Mouse (Mus musculus): ENCODE results near the gene Adcy6. TPM values are rescaled to one million over a fixed set of nuclear protein-coding genes. Genes with fewer than 3 reads are reported as not detected.

Gene Adcy6
- polyA plus RNA-seq, 1 experiment from 2014 or later: 21.8 TPM

DNA sequence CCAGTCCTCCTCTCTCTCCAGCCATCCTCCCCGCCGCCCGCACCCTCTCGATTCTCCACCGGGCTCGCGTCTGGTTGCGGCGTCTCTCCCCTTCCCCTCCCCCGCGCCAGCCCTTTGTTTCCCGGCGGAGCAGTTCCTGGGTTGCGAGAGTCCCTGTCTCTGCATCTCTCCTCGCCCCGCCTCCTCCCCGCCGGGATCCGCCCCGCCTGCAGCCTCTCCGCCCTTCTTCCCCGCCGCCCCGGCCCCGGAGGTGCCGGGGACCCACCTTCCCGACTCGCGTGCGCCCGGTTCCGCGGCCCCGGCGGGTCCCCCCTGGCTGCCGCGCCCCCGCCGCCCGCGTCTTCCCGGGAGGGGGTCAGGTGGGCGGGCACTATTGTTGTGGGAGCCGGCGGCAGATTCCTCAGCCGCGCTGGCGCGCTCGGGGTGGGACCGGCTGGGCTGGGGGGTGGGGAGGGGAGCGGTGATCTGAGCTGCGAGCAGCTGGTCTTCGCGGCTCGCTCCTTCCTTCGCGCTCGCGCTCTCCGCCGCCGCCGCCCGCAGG is 24.7 kb upstream of the Adcy6 start:
- Histone ChIP-seq H3K4me2 (peak overlapping the region; percentile 99), H3K27me3 (ENCODE audit: insufficient read depth, low read length) (peaks cover 34% of the 10 kb centered on the region), H3K4me1 (ENCODE audit: insufficient read depth) (peaks cover 13% of the 10 kb centered on the region), H3K9ac (peak overlapping the region; percentile 74), H3K27ac (ENCODE audit: low read depth) (peak overlapping the region; percentile 65; the same call in 1 of the 2 replicates), H3K9me3 (ENCODE audit: low read depth, low read length) (no peaks in the 10 kb centered on the region), H3K4me3 (ENCODE audit: low read depth, low read length) (peak overlapping the region; percentile 74), H3K36me3 (ENCODE audit: insufficient read depth) (0 out of 2 replicates have a peak, but pooled peaks cover 3% of the 10 kb centered on the region)
- DNase-seq (peak; percentile 82), ATAC-seq (ENCODE audit: insufficient read depth) (peak; percentile 66)
- 2% methylated on average over 59 of the region's 65 CpGs for WGBS
- TF ChIP-seq CTCF (IDR thresholded peaks at IDR 0.05; ENCODE audit: low read depth): no peak

DNA sequence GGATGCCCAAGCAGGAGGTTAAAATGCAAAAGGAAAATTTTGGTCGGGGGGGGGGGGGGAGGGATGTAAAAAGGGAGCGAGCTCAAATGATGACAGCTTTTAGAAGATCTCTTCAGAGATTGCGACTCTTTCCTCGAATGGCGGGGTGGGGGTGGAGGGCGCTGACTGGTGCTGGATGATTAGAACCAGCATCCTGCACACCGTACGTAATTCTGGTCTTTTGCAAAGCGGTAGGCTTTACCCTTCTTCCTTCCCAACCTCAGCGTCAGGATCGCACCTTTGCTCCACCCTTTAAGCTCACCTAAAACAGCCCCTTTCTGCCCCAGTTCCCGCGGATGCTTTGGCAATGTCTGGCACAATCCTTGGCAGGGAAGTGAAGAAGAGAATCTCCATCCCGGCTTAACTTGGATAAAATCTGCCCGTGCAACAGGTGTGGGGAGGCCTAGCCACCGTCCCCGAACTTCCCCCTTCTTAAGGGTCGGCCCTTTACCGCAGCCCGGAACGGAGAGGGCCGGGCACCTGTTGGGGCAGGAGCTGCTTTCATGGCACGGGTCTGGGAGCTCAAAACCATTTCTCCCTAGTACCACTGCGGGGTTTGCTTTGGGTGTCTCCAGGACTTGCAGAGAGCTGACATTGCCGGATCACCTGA is 24.1 kb upstream of the Adcy6 start:
- Histone ChIP-seq H3K9ac (peak overlapping the region; percentile 74), H3K27ac (ENCODE audit: low read depth) (peak overlapping the region; percentile 65; the same call in 1 of the 2 replicates), H3K9me3 (ENCODE audit: low read depth, low read length) (no peaks in the 10 kb centered on the region), H3K4me2 (peak overlapping the region; percentile 99), H3K4me3 (ENCODE audit: low read depth, low read length) (peak overlapping the region; percentile 74), H3K36me3 (ENCODE audit: insufficient read depth) (no peaks in the 10 kb centered on the region), H3K27me3 (ENCODE audit: insufficient read depth, low read length) (peaks cover 34% of the 10 kb centered on the region), H3K4me1 (ENCODE audit: insufficient read depth) (peaks cover 17% of the 10 kb centered on the region)
- ATAC-seq (ENCODE audit: insufficient read depth) (no peak), DNase-seq (no peak)
- TF ChIP-seq CTCF (IDR thresholded peaks at IDR 0.05; ENCODE audit: low read depth): no peak
- 1% methylated on average over 23 of the region's 25 CpGs for WGBS

DNA sequence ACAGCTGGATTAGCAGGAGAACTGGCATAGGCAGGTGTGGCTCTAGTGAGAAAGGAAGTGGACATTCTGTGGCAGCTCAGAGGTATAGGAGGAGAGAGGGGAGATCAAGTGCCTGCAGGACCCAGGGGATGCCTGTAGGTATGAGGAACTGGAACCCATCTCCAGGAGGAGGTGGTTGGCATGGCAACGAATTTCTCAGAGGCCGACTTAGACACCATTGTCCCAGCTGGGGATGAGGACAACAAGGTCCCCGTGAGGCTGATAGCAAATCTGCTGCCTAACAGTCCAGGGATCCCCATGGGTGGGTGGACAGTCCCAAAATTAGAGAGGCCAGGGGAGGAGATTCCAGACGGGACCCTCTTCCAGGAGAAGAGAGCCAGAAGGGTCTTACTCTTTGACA is 23.0 kb upstream of the Adcy6 start:
- H3K9me3 ChIP-seq (ENCODE audit: low read depth, low read length): no peaks in the 10 kb centered on the region
- peak overlapping the region; percentile 58 for H3K9ac ChIP-seq
- H3K27ac ChIP-seq (ENCODE audit: low read depth): no peak overlapping the region
- 5% methylated on average over 4 of the region's 4 CpGs for WGBS
- ATAC-seq (ENCODE audit: insufficient read depth) (no peak), DNase-seq (no peak)
- H3K4me2 ChIP-seq: peak overlapping the region; percentile 99
- H3K4me3 ChIP-seq (ENCODE audit: low read depth, low read length): peak overlapping the region; percentile 74
- H3K4me1 ChIP-seq (ENCODE audit: insufficient read depth): peaks cover 27% of the 10 kb centered on the region
- TF ChIP-seq CTCF (IDR thresholded peaks at IDR 0.05; ENCODE audit: low read depth): no peak
- H3K36me3 ChIP-seq (ENCODE audit: insufficient read depth): no peaks in the 10 kb centered on the region
- H3K27me3 ChIP-seq (ENCODE audit: insufficient read depth, low read length): peaks cover 34% of the 10 kb centered on the region

DNA sequence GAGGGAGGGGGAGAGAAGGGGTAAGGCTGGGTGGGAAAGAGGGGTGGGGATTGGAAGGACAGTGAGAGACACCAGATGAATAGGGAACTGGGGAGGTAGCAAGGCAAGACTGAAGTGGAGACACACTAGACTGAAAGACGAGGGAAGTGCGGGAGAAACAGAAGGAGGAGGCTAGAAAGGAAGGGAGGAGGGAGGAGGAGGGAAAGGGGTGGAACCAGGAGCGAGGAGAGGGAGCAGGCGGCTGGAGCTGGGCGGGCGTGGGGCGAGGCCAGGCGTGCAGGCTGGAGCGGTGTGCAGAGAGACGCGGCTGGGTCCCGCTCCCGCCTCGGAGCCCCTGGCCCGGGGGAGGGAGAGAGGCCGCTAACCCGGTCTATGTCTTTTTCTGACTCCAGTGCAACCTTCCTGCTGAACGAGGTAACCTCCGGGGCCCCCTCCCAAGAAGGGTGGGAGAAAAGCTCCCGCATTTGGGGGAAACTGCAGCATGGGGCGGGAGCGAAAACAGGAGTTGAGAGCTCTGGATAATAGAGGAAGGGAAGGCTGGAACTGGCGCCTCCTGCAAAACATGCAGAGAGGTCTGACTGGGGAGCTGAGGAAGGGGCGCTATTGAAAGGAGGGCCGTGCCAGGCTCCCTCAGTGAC is 22.4 kb upstream of the Adcy6 start:
- Histone ChIP-seq H3K27ac (ENCODE audit: low read depth) (peak overlapping the region; percentile 33; the same call in 1 of the 2 replicates), H3K27me3 (ENCODE audit: insufficient read depth, low read length) (peaks cover 34% of the 10 kb centered on the region), H3K9me3 (ENCODE audit: low read depth, low read length) (no peaks in the 10 kb centered on the region), H3K36me3 (ENCODE audit: insufficient read depth) (no peaks in the 10 kb centered on the region), H3K4me1 (ENCODE audit: insufficient read depth) (peaks cover 27% of the 10 kb centered on the region), H3K4me3 (ENCODE audit: low read depth, low read length) (peak overlapping the region; percentile 74), H3K4me2 (peak overlapping the region; percentile 99), H3K9ac (peak overlapping the region; percentile 58)
- 0% methylated on average over 24 of the region's 25 CpGs for WGBS
- peak; percentile 71 for ATAC-seq (ENCODE audit: insufficient read depth)
- no peak for TF ChIP-seq CTCF (IDR thresholded peaks at IDR 0.05; ENCODE audit: low read depth)
- peak; percentile 82 for DNase-seq

DNA sequence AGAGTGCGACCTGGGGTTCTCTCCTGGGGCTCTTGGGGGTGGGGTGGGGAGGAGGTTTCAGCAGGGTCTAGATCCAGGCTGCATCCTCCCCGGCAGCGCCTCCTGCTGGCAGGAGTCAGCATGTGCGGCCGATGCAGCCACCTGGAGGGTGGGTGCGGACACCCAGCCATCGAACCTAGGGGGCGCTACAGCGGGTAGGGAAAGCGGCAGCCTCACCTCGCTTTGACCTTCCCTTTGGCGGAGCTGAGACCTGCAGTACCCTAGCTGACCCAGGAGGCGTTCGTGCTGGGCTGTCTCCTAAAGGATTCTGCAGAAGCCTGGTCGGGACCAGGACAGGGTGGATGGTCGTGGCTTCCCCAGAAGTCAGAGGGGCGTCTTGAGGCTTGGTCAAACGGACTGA is 21.6 kb upstream of the Adcy6 start:
- Histone ChIP-seq H3K4me3 (ENCODE audit: low read depth, low read length) (peak overlapping the region; percentile 74), H3K9me3 (ENCODE audit: low read depth, low read length) (no peaks in the 10 kb centered on the region), H3K4me1 (ENCODE audit: insufficient read depth) (peaks cover 27% of the 10 kb centered on the region), H3K9ac (no peak overlapping the region), H3K36me3 (ENCODE audit: insufficient read depth) (no peaks in the 10 kb centered on the region), H3K4me2 (peak overlapping the region; percentile 99), H3K27me3 (ENCODE audit: insufficient read depth, low read length) (peaks cover 30% of the 10 kb centered on the region), H3K27ac (ENCODE audit: low read depth) (no peak overlapping the region)
- ATAC-seq (ENCODE audit: insufficient read depth): 0 out of 2 replicates have a peak, but pooled peaks have one; percentile 5
- peak; percentile 95 for TF ChIP-seq CTCF (IDR thresholded peaks at IDR 0.05; ENCODE audit: low read depth)
- under 1% methylated on average over 18 of the region's 18 CpGs for WGBS
- DNase-seq: peak; percentile 81

DNA sequence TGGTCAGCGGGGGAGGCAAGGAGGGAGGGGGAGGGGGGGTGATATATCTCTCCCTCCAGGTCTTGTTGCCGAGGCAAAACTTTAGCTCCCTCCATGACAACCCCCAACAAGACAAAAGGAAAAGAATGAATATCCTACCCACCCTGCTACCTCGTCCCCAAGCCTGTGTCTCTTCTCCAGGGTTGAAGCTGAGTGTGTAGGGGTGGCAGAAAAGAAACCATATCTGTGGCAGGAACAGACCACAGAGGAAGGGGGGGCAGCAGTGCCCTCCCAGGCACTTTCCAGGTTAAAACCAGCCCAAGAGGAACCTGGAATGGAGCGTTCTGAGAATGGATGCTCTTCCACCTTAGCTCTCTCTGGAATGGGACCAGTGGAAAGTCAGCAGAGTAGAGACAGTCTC is 20.7 kb upstream of the Adcy6 start, which contains the start of gene Cacnb3:
TSS of gene Cacnb3 (plus strand) at position 301 of the 400 bp plus-strand sequence.
- WGBS: 46% methylated on average over 4 of the region's 4 CpGs
- no peak for DNase-seq
- no peak within 1 kb of the TSS for H3K9ac ChIP-seq
- no peaks in the 10 kb centered on the region for H3K9me3 ChIP-seq (ENCODE audit: low read depth, low read length)
- peaks cover 25% of the 10 kb centered on the region for H3K4me1 ChIP-seq (ENCODE audit: insufficient read depth)
- H3K27me3 ChIP-seq (ENCODE audit: insufficient read depth, low read length): peaks cover 25% of the 10 kb centered on the region
- ATAC-seq (ENCODE audit: insufficient read depth): no peak
- TF ChIP-seq CTCF (IDR thresholded peaks at IDR 0.05; ENCODE audit: low read depth): no peak
- H3K27ac ChIP-seq (ENCODE audit: low read depth): no peak within 1 kb of the TSS
- no peaks in the 10 kb centered on the region for H3K36me3 ChIP-seq (ENCODE audit: insufficient read depth)
- H3K4me3 ChIP-seq (ENCODE audit: low read depth, low read length): peak within 1 kb of the TSS; percentile 74; the same call in 1 of the 2 replicates
- H3K4me2 ChIP-seq: peak within 1 kb of the TSS; percentile 99

DNA sequence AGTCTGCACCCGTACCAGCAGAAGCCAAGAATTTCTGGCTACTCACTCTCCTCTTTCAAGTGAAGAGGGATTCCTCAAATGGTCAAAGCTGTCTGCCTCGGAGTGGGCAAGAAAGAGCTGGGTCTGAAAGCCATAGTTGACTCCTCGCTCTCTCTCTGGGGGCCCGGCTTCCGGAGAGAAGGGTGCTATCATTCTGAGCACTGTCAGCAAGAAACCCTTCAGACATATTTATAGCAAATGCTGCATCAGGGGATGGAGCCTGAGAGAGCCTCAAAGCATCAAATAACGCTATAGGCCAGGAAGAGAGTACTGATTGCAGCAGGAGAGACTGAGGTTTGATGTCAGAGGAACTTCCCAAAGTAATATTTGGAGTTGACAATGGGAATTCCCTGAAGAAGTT is 19.6 kb upstream of the Adcy6 start:
- H3K27ac ChIP-seq (ENCODE audit: low read depth): peak overlapping the region; percentile 73

More for the DNA sequence above, 19.6 kb upstream of the Adcy6 start:
- TF ChIP-seq CTCF (IDR thresholded peaks at IDR 0.05; ENCODE audit: low read depth): no peak
- Histone ChIP-seq H3K36me3 (ENCODE audit: insufficient read depth) (no peaks in the 10 kb centered on the region), H3K9ac (no peak overlapping the region), H3K9me3 (ENCODE audit: low read depth, low read length) (no peaks in the 10 kb centered on the region), H3K27me3 (ENCODE audit: insufficient read depth, low read length) (peaks cover 21% of the 10 kb centered on the region), H3K4me3 (ENCODE audit: low read depth, low read length) (no peak overlapping the region; the same call in 1 of the 2 replicates), H3K4me2 (peak overlapping the region; percentile 54), H3K4me1 (ENCODE audit: insufficient read depth) (peaks cover 23% of the 10 kb centered on the region)
- DNase-seq (peak; percentile 33), ATAC-seq (ENCODE audit: insufficient read depth) (no peak)
- WGBS: 34% methylated on average over 6 of the region's 6 CpGs

Measured in lung, embryonic 14.5 days (tissue).